Mouse (Mus musculus): ENCODE results near the gene Phactr3. TPM values are rescaled to one million over a fixed set of nuclear protein-coding genes. Genes with fewer than 3 reads are reported as not detected.

Phactr3 gene
- total and polyA plus RNA-seq, 2 experiments from 2014 or later = 97.8 to 152 TPM

GRCm38 (mm10) chr2:178263055-178263454 is 144.3 kb downstream of the Phactr3 start:
- no peak for TF ChIP-seq CTCF (IDR thresholded peaks at IDR 0.05; ENCODE audit: low read depth)
- H3K4me2 ChIP-seq (ENCODE audit: low read depth) = no peak overlapping the region
- DNase-seq (no peak), ATAC-seq (no peak)
- H3K27ac ChIP-seq (ENCODE audit: low read depth, low read length) = no peak overlapping the region
- H3K36me3 ChIP-seq (ENCODE audit: insufficient read depth) = peaks cover 9% of the 10 kb centered on the region; the same call in 1 of the 2 replicates
- no peaks in the 10 kb centered on the region for H3K9me3 ChIP-seq (ENCODE audit: low read length)
- 85% methylated on average over 4 of the region's 4 CpGs for WGBS
- H3K27me3 ChIP-seq (ENCODE audit: insufficient read depth, low read length) = no peaks in the 10 kb centered on the region
- H3K9ac ChIP-seq = no peak overlapping the region
- no peaks in the 10 kb centered on the region for H3K4me1 ChIP-seq (ENCODE audit: insufficient read depth)
- no peak overlapping the region for H3K4me3 ChIP-seq (ENCODE audit: low read depth, low read length)

- TF ChIP-seq CTCF (IDR thresholded peaks at IDR 0.05; ENCODE audit: low read depth) = peak; percentile 94
- ATAC-seq = peak; percentile 90
- peaks cover 9% of the 10 kb centered on the region; the same call in 1 of the 2 replicates for H3K36me3 ChIP-seq (ENCODE audit: insufficient read depth)
- H3K4me2 ChIP-seq (ENCODE audit: low read depth) = no peak overlapping the region
- H3K4me3 ChIP-seq (ENCODE audit: low read depth, low read length) = no peak overlapping the region
- peak; percentile 90 for DNase-seq
- no peaks in the 10 kb centered on the region for H3K9me3 ChIP-seq (ENCODE audit: low read length)
- no peaks in the 10 kb centered on the region for H3K27me3 ChIP-seq (ENCODE audit: insufficient read depth, low read length)
- WGBS = 5% methylated on average over 8 of the region's 8 CpGs
- H3K27ac ChIP-seq (ENCODE audit: low read depth, low read length) = no peak overlapping the region
- H3K9ac ChIP-seq = no peak overlapping the region
- H3K4me1 ChIP-seq (ENCODE audit: insufficient read depth) = no peaks in the 10 kb centered on the region
These were observed 145.6 kb downstream of the Phactr3 start for GRCm38 (mm10) chr2:178264389-178264788.

GRCm38 (mm10) chr2:178265454-178265853 is 146.7 kb downstream of the Phactr3 start:
- peak overlapping the region; percentile 18; the same call in 1 of the 2 replicates for H3K9ac ChIP-seq
- WGBS = 30% methylated on average over 2 of the region's 2 CpGs
- no peaks in the 10 kb centered on the region for H3K9me3 ChIP-seq (ENCODE audit: low read length)
- no peak overlapping the region for H3K27ac ChIP-seq (ENCODE audit: low read depth, low read length)
- no peaks in the 10 kb centered on the region for H3K4me1 ChIP-seq (ENCODE audit: insufficient read depth)
- no peaks in the 10 kb centered on the region for H3K27me3 ChIP-seq (ENCODE audit: insufficient read depth, low read length)
- DNase-seq (no peak), ATAC-seq (peak; percentile 70)
- H3K4me2 ChIP-seq (ENCODE audit: low read depth) = no peak overlapping the region
- peaks cover 4% of the 10 kb centered on the region; the same call in 1 of the 2 replicates for H3K36me3 ChIP-seq (ENCODE audit: insufficient read depth)
- H3K4me3 ChIP-seq (ENCODE audit: low read depth, low read length) = no peak overlapping the region
- TF ChIP-seq CTCF (IDR thresholded peaks at IDR 0.05; ENCODE audit: low read depth) = no peak

- DNase-seq (no peak), ATAC-seq (no peak)
- no peaks in the 10 kb centered on the region for H3K36me3 ChIP-seq (ENCODE audit: insufficient read depth)
- no peak overlapping the region for H3K4me2 ChIP-seq (ENCODE audit: low read depth)
- no peak overlapping the region for H3K27ac ChIP-seq (ENCODE audit: low read depth, low read length)
- TF ChIP-seq CTCF (IDR thresholded peaks at IDR 0.05; ENCODE audit: low read depth) = no peak
- H3K4me3 ChIP-seq (ENCODE audit: low read depth, low read length) = no peak overlapping the region
- no peaks in the 10 kb centered on the region for H3K4me1 ChIP-seq (ENCODE audit: insufficient read depth)
- H3K9me3 ChIP-seq (ENCODE audit: low read length) = no peaks in the 10 kb centered on the region
- no peaks in the 10 kb centered on the region for H3K27me3 ChIP-seq (ENCODE audit: insufficient read depth, low read length)
- no peak overlapping the region for H3K9ac ChIP-seq
- 80% methylated on average over 2 of the region's 2 CpGs for WGBS
These were observed 152.0 kb downstream of the Phactr3 start for GRCm38 (mm10) chr2:178270794-178271193.

- WGBS = 74% methylated on average over 4 of the region's 4 CpGs
- TF ChIP-seq CTCF (IDR thresholded peaks at IDR 0.05; ENCODE audit: low read depth) = no peak
- no peak overlapping the region for H3K27ac ChIP-seq (ENCODE audit: low read depth, low read length)
- no peaks in the 10 kb centered on the region; the same call in 1 of the 2 replicates for H3K36me3 ChIP-seq (ENCODE audit: insufficient read depth)
- DNase-seq = no peak
- H3K27me3 ChIP-seq (ENCODE audit: insufficient read depth, low read length) = no peaks in the 10 kb centered on the region
- no peak overlapping the region for H3K4me3 ChIP-seq (ENCODE audit: low read depth, low read length)
- no peak overlapping the region for H3K9ac ChIP-seq
- no peak for ATAC-seq
- H3K9me3 ChIP-seq (ENCODE audit: low read length) = no peaks in the 10 kb centered on the region
- no peaks in the 10 kb centered on the region for H3K4me1 ChIP-seq (ENCODE audit: insufficient read depth)
- no peak overlapping the region for H3K4me2 ChIP-seq (ENCODE audit: low read depth)
These were observed 153.6 kb downstream of the Phactr3 start for GRCm38 (mm10) chr2:178272350-178272749.

GRCm38 (mm10) chr2:178274126-178274525 is 155.4 kb downstream of the Phactr3 start:
- H3K4me3 ChIP-seq (ENCODE audit: low read depth, low read length) = no peak overlapping the region
- no peaks in the 10 kb centered on the region for H3K27me3 ChIP-seq (ENCODE audit: insufficient read depth, low read length)
- 61% methylated on average over 4 of the region's 4 CpGs for WGBS
- TF ChIP-seq CTCF (IDR thresholded peaks at IDR 0.05; ENCODE audit: low read depth) = no peak
- H3K36me3 ChIP-seq (ENCODE audit: insufficient read depth) = peaks cover 4% of the 10 kb centered on the region
- no peak for ATAC-seq
- H3K4me1 ChIP-seq (ENCODE audit: insufficient read depth) = no peaks in the 10 kb centered on the region
- H3K9ac ChIP-seq = no peak overlapping the region
- DNase-seq = no peak
- H3K27ac ChIP-seq (ENCODE audit: low read depth, low read length) = no peak overlapping the region
- H3K4me2 ChIP-seq (ENCODE audit: low read depth) = no peak overlapping the region
- no peaks in the 10 kb centered on the region for H3K9me3 ChIP-seq (ENCODE audit: low read length)

- Histone ChIP-seq H3K4me1 (ENCODE audit: insufficient read depth) (no peaks in the 10 kb centered on the region), H3K4me2 (ENCODE audit: low read depth) (no peak overlapping the region), H3K9ac (no peak overlapping the region), H3K27me3 (ENCODE audit: insufficient read depth, low read length) (no peaks in the 10 kb centered on the region), H3K9me3 (ENCODE audit: low read length) (no peaks in the 10 kb centered on the region), H3K36me3 (ENCODE audit: insufficient read depth) (peaks cover 10% of the 10 kb centered on the region), H3K4me3 (ENCODE audit: low read depth, low read length) (no peak overlapping the region), H3K27ac (ENCODE audit: low read depth, low read length) (no peak overlapping the region)
- DNase-seq = no peak
- no peak for ATAC-seq
- WGBS = 16% methylated on average over 6 of the region's 6 CpGs
- TF ChIP-seq CTCF (IDR thresholded peaks at IDR 0.05; ENCODE audit: low read depth) = no peak
These were observed 158.4 kb downstream of the Phactr3 start for GRCm38 (mm10) chr2:178277206-178277605.

Data from forebrain, postnatal 0 days (tissue).